Mouse (Mus musculus): ENCODE data around the gene Muc20. TPM values are rescaled to one million over a fixed set of nuclear protein-coding genes. Genes with fewer than 3 reads are reported as not detected.

The Muc20 gene
- under 1 TPM in 1 of 4 experiments, not detected in 3; 0.12 TPM for total RNA-seq (2022)

- no peak for DNase-seq (ENCODE audit: low spot score in 2 of 2)
Measured at GRCm38 (mm10) chr16:32797426-32797689, at the start of gene Muc20. Gene Muc20 (minus strand): TSS chr16:32797435.

GRCm38 (mm10) chr16:32831501-32831900 lies 34.3 kb upstream of the Muc20 start:
- no peak for DNase-seq (ENCODE audit: low spot score in 2 of 2)

GRCm38 (mm10) chr16:32829104-32829503 lies 31.9 kb upstream of the Muc20 start:
- DNase-seq (ENCODE audit: low spot score in 2 of 2): no peak

- DNase-seq (ENCODE audit: low spot score in 2 of 2): no peak
Measured at GRCm38 (mm10) chr16:32826521-32826920, 29.3 kb upstream of the Muc20 start.

GRCm38 (mm10) chr16:32825380-32825779 lies 28.1 kb upstream of the Muc20 start:
- DNase-seq (ENCODE audit: low spot score in 2 of 2): no peak

GRCm38 (mm10) chr16:32824061-32824460 lies 26.8 kb upstream of the Muc20 start:
- no peak for DNase-seq (ENCODE audit: low spot score in 2 of 2)

GRCm38 (mm10) chr16:32823487-32823886 lies 26.3 kb upstream of the Muc20 start:
- DNase-seq (ENCODE audit: low spot score in 2 of 2): no peak

GRCm38 (mm10) chr16:32822881-32823280 lies 25.6 kb upstream of the Muc20 start:
- no peak for DNase-seq (ENCODE audit: low spot score in 2 of 2)

- DNase-seq (ENCODE audit: low spot score in 2 of 2): no peak
Measured at GRCm38 (mm10) chr16:32822450-32822827, 25.2 kb upstream of the Muc20 start.

GRCm38 (mm10) chr16:32821772-32822449 lies 24.7 kb upstream of the Muc20 start:
- DNase-seq (ENCODE audit: low spot score in 2 of 2): no peak

GRCm38 (mm10) chr16:32818441-32818840 lies 21.2 kb upstream of the Muc20 start:
- DNase-seq (ENCODE audit: low spot score in 2 of 2): no peak

- DNase-seq (ENCODE audit: low spot score in 2 of 2): no peak
Measured at GRCm38 (mm10) chr16:32818036-32818435, 20.8 kb upstream of the Muc20 start.

GRCm38 (mm10) chr16:32815160-32815605 lies 17.9 kb upstream of the Muc20 start:
- no peak for DNase-seq (ENCODE audit: low spot score in 2 of 2)

- no peak for DNase-seq (ENCODE audit: low spot score in 2 of 2)
Measured at GRCm38 (mm10) chr16:32814539-32814938, 17.3 kb upstream of the Muc20 start.

- DNase-seq (ENCODE audit: low spot score in 2 of 2): no peak
Measured at GRCm38 (mm10) chr16:32813771-32814170, 16.5 kb upstream of the Muc20 start.

GRCm38 (mm10) chr16:32813362-32813761 lies 16.1 kb upstream of the Muc20 start:
- DNase-seq (ENCODE audit: low spot score in 2 of 2): no peak

- peak; percentile 59 to 83 for DNase-seq (ENCODE audit: low spot score in 2 of 2)
Measured at GRCm38 (mm10) chr16:32812888-32813361, 15.7 kb upstream of the Muc20 start.

GRCm38 (mm10) chr16:32810321-32810720 lies 13.1 kb upstream of the Muc20 start, which contains the start of gene Smbd1:
Gene Smbd1 (minus strand): TSS chr16:32810477.
- DNase-seq (ENCODE audit: low spot score in 2 of 2): no peak

- no peak for DNase-seq (ENCODE audit: low spot score in 2 of 2)
Measured at GRCm38 (mm10) chr16:32807408-32808185, 10.4 kb upstream of the Muc20 start.

GRCm38 (mm10) chr16:32805151-32805550 lies 7.9 kb upstream of the Muc20 start:
- no peak for DNase-seq (ENCODE audit: low spot score in 2 of 2)

GRCm38 (mm10) chr16:32803901-32804300 lies 6.7 kb upstream of the Muc20 start:
- no peak for DNase-seq (ENCODE audit: low spot score in 2 of 2)

GRCm38 (mm10) chr16:32803252-32803853 lies 6.1 kb upstream of the Muc20 start:
- peak; percentile 40 to 53 for DNase-seq (ENCODE audit: low spot score in 2 of 2)

Data from layer of hippocampus, adult 8-10 months (tissue).